Comparison of ENCODE assay signal across 8 mouse cellular contexts in the genomic region with DNA sequence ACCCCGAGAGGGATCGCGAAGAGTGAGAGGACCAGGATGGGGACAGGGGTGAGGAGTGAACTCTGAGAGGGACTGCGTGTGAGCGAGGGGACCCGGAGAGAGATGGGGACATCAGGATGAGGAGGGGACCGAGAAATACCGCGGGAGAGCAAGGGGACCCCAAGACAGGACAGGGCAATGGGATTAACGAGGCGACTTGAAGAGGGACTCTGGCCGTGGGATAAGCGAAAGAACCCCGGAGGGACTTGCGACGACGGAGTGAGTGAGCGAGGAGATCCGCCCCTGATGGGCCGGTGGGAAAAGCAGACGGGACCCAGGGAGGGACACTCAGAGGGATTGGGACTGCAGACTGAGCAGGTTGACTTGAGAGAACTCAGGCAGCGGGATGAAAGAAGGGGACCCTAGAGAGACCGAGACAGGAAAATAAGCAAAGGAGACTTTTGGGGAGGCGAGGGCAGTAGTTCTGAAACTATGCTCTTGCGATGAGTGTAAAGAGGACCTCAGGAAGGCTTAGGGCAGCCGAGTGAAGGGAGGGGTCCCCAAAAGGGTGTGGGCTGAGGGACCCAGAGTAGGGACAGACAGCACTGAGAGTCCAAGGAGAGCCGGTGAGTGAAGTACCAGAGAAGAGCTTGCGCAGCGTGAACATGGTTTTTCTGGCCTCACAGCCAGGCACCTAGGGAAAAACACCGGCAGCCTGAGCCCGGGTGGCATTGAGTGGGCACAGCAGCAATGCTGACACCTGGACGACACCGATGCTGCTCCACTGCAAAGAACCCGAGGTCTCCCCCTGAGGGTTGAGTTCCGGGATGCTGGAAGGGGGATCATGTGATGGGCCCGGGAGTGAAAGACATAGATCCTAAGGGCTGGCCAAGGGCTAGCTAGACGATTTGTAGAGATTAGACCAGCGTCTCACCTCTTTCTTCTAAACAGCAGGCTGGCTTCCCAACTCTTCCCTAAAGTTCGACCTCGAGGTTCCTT. TPM values are rescaled to one million over a fixed set of nuclear protein-coding genes. Genes with fewer than 3 reads are reported as not detected.
DNase-seq lines count a peak whose midpoint lies in the region; ATAC-seq and TF ChIP-seq lines count a peak whose summit lies in the region.

No protein-coding gene starts in this region.

- peaks cover 14% of the 10 kb centered on the region for H3K27me3 ChIP-seq in embryonic facial prominence, embryonic 12.5 days
- H3K27me3 ChIP-seq in hindbrain, embryonic 16.5 days (replicated peaks; ENCODE audit: control insufficient read depth, insufficient read depth, low read length): no peaks in the 10 kb centered on the region
- no peaks in the 10 kb centered on the region for H3K27me3 ChIP-seq in lung, postnatal 0 days (replicated peaks; ENCODE audit: insufficient read depth, low read length)

- 2% methylated on average over 40 of the region's 40 CpGs for WGBS in embryonic facial prominence, embryonic 12.5 days
- WGBS in hindbrain, embryonic 16.5 days: 2% methylated on average over 40 of the region's 40 CpGs
- under 1% methylated on average over 40 of the region's 40 CpGs for WGBS in lung, postnatal 0 days

- DNase-seq in cerebellum, adult 18-20 months: peak; percentile 30 to 34
- DNase-seq in cerebellum, postnatal 4 days (ENCODE audit: low spot score in 2 of 2): no peak
- DNase-seq in 3134 (ENCODE audit: extremely low read depth, insufficient read length, low spot score): peak; percentile 40
- peak; percentile 23 for DNase-seq in lung, postnatal 0 days (ENCODE audit: low spot score)
- peak; percentile 46 for DNase-seq in thymus, postnatal 4 days
- no peak for DNase-seq in frontal cortex, postnatal 10 days (ENCODE audit: low spot score in 2 of 2)

- H3K4me1 ChIP-seq in embryonic facial prominence, embryonic 12.5 days: peaks cover 10% of the 10 kb centered on the region
- H3K4me1 ChIP-seq in hindbrain, embryonic 16.5 days (ENCODE audit: control insufficient read depth, insufficient read depth, low read depth, low read length): peaks cover 13% of the 10 kb centered on the region
- H3K4me1 ChIP-seq in lung, postnatal 0 days (ENCODE audit: insufficient read depth, low read depth, low read length): peaks cover 3% of the 10 kb centered on the region; the same call in 1 of the 2 replicates

- TF ChIP-seq EP300 in lung, postnatal 0 days (IDR thresholded peaks at IDR 0.05): no peak

- H3K4me2 ChIP-seq in embryonic facial prominence, embryonic 12.5 days (replicated peaks): peak overlapping the region; percentile 92
- peak overlapping the region; percentile 98 for H3K4me2 ChIP-seq in hindbrain, embryonic 16.5 days (ENCODE audit: low read length)
- peak overlapping the region; percentile 83 for H3K4me2 ChIP-seq in lung, postnatal 0 days (replicated peaks; ENCODE audit: low read depth, low read length)

- ATAC-seq in embryonic facial prominence, embryonic 12.5 days (ENCODE audit: insufficient number of reproducible peaks, insufficient read depth, low FRiP score, low TSS enrichment): peak; percentile 18; the same call in 1 of the 2 replicates
- no peak for ATAC-seq in hindbrain, embryonic 16.5 days
- no peak for ATAC-seq in lung, postnatal 0 days

- H3K4me3 ChIP-seq in embryonic facial prominence, embryonic 12.5 days: peak overlapping the region; percentile 79
- peak overlapping the region; percentile 86 for H3K4me3 ChIP-seq in hindbrain, embryonic 16.5 days (ENCODE audit: low read length)
- peak overlapping the region; percentile 77 for H3K4me3 ChIP-seq in lung, postnatal 0 days (ENCODE audit: low read depth, low read length)

- peak overlapping the region; percentile 65 for H3K9ac ChIP-seq in embryonic facial prominence, embryonic 12.5 days
- peak overlapping the region; percentile 81 for H3K9ac ChIP-seq in hindbrain, embryonic 16.5 days (ENCODE audit: low read depth, low read length)
- peak overlapping the region; percentile 66 for H3K9ac ChIP-seq in lung, postnatal 0 days (replicated peaks; ENCODE audit: low read depth)

- H3K9me3 ChIP-seq in embryonic facial prominence, embryonic 12.5 days: no peaks in the 10 kb centered on the region
- no peaks in the 10 kb centered on the region for H3K9me3 ChIP-seq in hindbrain, embryonic 16.5 days (ENCODE audit: control insufficient read depth, low read length)
- H3K9me3 ChIP-seq in lung, postnatal 0 days (ENCODE audit: low read length): no peaks in the 10 kb centered on the region

- no peak for TF ChIP-seq CTCF in lung, postnatal 0 days (IDR thresholded peaks at IDR 0.05)

- H3K36me3 ChIP-seq in embryonic facial prominence, embryonic 12.5 days: no peaks in the 10 kb centered on the region
- H3K36me3 ChIP-seq in hindbrain, embryonic 16.5 days (ENCODE audit: control insufficient read depth, insufficient read depth, low read length): no peaks in the 10 kb centered on the region
- H3K36me3 ChIP-seq in lung, postnatal 0 days (ENCODE audit: insufficient read depth, low read length): no peaks in the 10 kb centered on the region

- H3K27ac ChIP-seq in embryonic facial prominence, embryonic 12.5 days: no peak overlapping the region
- no peak overlapping the region for H3K27ac ChIP-seq in hindbrain, embryonic 16.5 days (ENCODE audit: low read depth, low read length)
- peak overlapping the region; percentile 29 for H3K27ac ChIP-seq in lung, postnatal 0 days (ENCODE audit: low read length)

RNA-seq across cellular contexts. Expression of gene Taok3, which starts 0.8 kb away (rescaled TPM):
- polyA plus RNA-seq in embryonic facial prominence, embryonic 12.5 days (2016; fragmentation: Nextera tagmentation; extraction: Ambion mirVana): 12.1 and 14.7 TPM in 2 replicates
- 61.7 and 63.3 TPM in 2 replicates for polyA plus RNA-seq in hindbrain, embryonic 16.5 days (2015; fragmentation: Nextera tagmentation; extraction: Ambion mirVana)
- 55.5 and 67.3 TPM in 2 replicates for polyA plus RNA-seq in lung, postnatal 0 days (2015; fragmentation: Nextera tagmentation; extraction: Ambion mirVana)

RNA-seq across cellular contexts. Expression of gene Suds3, which starts 4.9 kb away (rescaled TPM):
- 108 and 113 TPM in 2 replicates for polyA plus RNA-seq in embryonic facial prominence, embryonic 12.5 days (2016; fragmentation: Nextera tagmentation; extraction: Ambion mirVana)
- 70.0 and 76.7 TPM in 2 replicates for polyA plus RNA-seq in hindbrain, embryonic 16.5 days (2015; fragmentation: Nextera tagmentation; extraction: Ambion mirVana)
- 47.1 and 57.8 TPM in 2 replicates for polyA plus RNA-seq in lung, postnatal 0 days (2015; fragmentation: Nextera tagmentation; extraction: Ambion mirVana)

Comparison
In these comparisons a context has a peak if more than half of its experiments do, and no peak if none do; other contexts are left out.
1. DNase-seq: peak in cerebellum, adult 18-20 months (2 of 2), 3134 (single experiment), lung, postnatal 0 days (single experiment) and thymus, postnatal 4 days (single experiment); none in cerebellum, postnatal 4 days (0 of 2) and frontal cortex, postnatal 10 days (0 of 2).
2. Peak in every context shown above with its lines, with median percentiles within 50 percentile points of each other: H3K4me2 ChIP-seq, H3K4me3 ChIP-seq and H3K9ac ChIP-seq.